22 mouse cellular contexts compared by ENCODE assay signal in the genomic region with DNA sequence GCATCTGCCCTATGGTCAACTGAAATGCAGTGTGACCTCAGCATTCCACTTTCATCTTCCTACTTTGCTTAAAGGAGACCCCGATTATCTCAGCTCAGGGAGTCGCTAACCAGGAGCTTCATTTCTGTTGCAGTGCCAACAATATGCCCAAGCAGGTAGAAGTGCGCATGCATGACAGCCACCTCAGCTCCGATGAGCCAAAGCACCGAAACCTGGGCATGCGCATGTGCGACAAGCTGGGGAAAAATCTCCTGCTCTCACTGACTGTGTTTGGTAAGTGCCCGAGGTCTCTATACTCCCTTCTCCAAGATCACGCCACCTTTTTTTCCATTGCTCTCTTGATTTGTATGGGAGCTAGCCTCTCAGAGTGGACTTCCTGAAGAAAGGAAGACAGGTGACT.
A peak's percentile ranks its signal among the peaks of the same experiment; 100 is the strongest.
DNase-seq lines count a peak whose midpoint lies in the region; TF ChIP-seq lines count a peak whose summit lies in the region.
"Had no signal": no experiment of that assay in that cellular context is flagged by ENCODE, and none has a peak within 500 bp of the region (broad histone marks: within the 10 kb centered on the region; RNA-seq: fewer than 3 reads in every experiment).

No protein-coding gene starts in this region.

- H3K4me2 ChIP-seq in CH12.LX (ENCODE audit: insufficient read depth, low read depth, poor library complexity, severe bottlenecking), result peak overlapping the region; percentile 37; the same call in 1 of the 2 replicates
- H3K4me2 ChIP-seq: forebrain, embryonic 13.5 days; heart, embryonic 13.5 days; hindbrain, embryonic 14.5 days had no signal

- no peak for TF ChIP-seq CTCF in CH12.LX (conservative IDR thresholded peaks at IDR 0.05 in 1 of 2, IDR thresholded peaks at IDR 0.05 in 1 of 2; ENCODE audit: low read depth in 2 of 2, low read length in 2 of 2)

- in situ Hi-C loops in CH12.LX (cut with MboI; ENCODE audit: low pct_ligation_motif_present, low pct_unique_long_range_greater_than_20kb, low sequenced_read_pairs), result loop anchor here (5.0 kb wide), 1 partner anchor 34 kb away; no protein-coding TSS in a partner anchor

- H3K9ac ChIP-seq in CH12.LX (ENCODE audit: insufficient read depth, low read depth), result peak overlapping the region; percentile 63; the same call in 1 of the 2 replicates
- H3K9ac ChIP-seq: forebrain, embryonic 13.5 days; heart, embryonic 13.5 days; hindbrain, embryonic 14.5 days had no signal

- H3K79me2 ChIP-seq in CH12.LX (replicated peaks; ENCODE audit: control insufficient read depth, extremely low read depth, insufficient read depth, poor library complexity, severe bottlenecking), result no peaks in the 10 kb centered on the region

- no peaks in the 10 kb centered on the region for H3K9me3 ChIP-seq in CH12.LX (replicated peaks; ENCODE audit: low read length)
- H3K9me3 ChIP-seq: forebrain, embryonic 10.5 days; forebrain, embryonic 13.5 days; heart, embryonic 10.5 days; heart, embryonic 13.5 days had no signal

- no peak for TF ChIP-seq EP300 in CH12.LX (IDR thresholded peaks at IDR 0.05; ENCODE audit: low read length)

- H3K27me3 ChIP-seq in CH12.LX (replicated peaks), result no peaks in the 10 kb centered on the region
- H3K27me3 ChIP-seq: forebrain, embryonic 13.5 days; heart, embryonic 13.5 days had no signal

- dilution Hi-C loops in CH12.LX (cut with MboI; ENCODE audit: extremely low pct_ligation_motif_present, extremely low pct_unique_long_range_greater_than_20kb, low sequenced_read_pairs), result no loop called here

- peak overlapping the region in 1 of 3 experiments; percentile 6 for H3K4me3 ChIP-seq in CH12.LX (replicated peaks in 1 of 3; ENCODE audit: low read depth in 2 of 3, low read length in 2 of 3, poor library complexity in 1 of 3)
- H3K4me3 ChIP-seq: forebrain, embryonic 10.5 days; forebrain, embryonic 13.5 days; heart, embryonic 10.5 days; heart, embryonic 13.5 days had no signal

- peak overlapping the region; percentile 94 for H3K27ac ChIP-seq in CH12.LX (ENCODE audit: insufficient read depth, low read depth)
- H3K27ac ChIP-seq: forebrain, embryonic 10.5 days; forebrain, embryonic 13.5 days; heart, embryonic 10.5 days; heart, embryonic 13.5 days; hindbrain, embryonic 14.5 days; hindbrain, postnatal 0 days had no signal

- no peak for TF ChIP-seq RAD21 in CH12.LX (IDR thresholded peaks at IDR 0.05; ENCODE audit: low read depth, low read length)

- H3K4me1 ChIP-seq in CH12.LX (ENCODE audit: control insufficient read depth in 1 of 2, insufficient read depth in 2 of 2), result peaks cover 45 to 85% of the 10 kb centered on the region in 2 experiments

- no peak; the same call in 1 of the 2 replicates for TF ChIP-seq POLR2A in CH12.LX (IDR thresholded peaks at IDR 0.05; ENCODE audit: low read depth, low read length)

- no peaks in the 10 kb centered on the region for H3K36me3 ChIP-seq in CH12.LX (replicated peaks in 1 of 2; ENCODE audit: control insufficient read depth in 1 of 2, insufficient read depth in 1 of 2, low read length in 1 of 2)
- H3K36me3 ChIP-seq: forebrain, embryonic 10.5 days; heart, embryonic 10.5 days; heart, embryonic 13.5 days had no signal

- DNase-seq in CH12.LX (ENCODE audit: extremely low read depth), result no peak
- DNase-seq in cerebellum, adult 18-20 months, result peak; percentile 32 to 38
- DNase-seq in cerebellum, adult 9-10 months, result peak; percentile 32
- peak; percentile 42 to 43 for DNase-seq in cerebellum, postnatal 14 days
- DNase-seq in heart, adult 9 months (ENCODE audit: low spot score in 2 of 2), result no peak
- DNase-seq in layer of hippocampus, postnatal 14 days (ENCODE audit: low spot score in 2 of 2), result no peak
- DNase-seq in heart, adult 18-20 months, result no peak
- no peak for DNase-seq in lung, adult 18-20 months
- DNase-seq: adrenal gland, adult 8-10 months; adrenal gland, postnatal 25 days; gastrocnemius, postnatal 10 days; gastrocnemius, postnatal 36 days; heart, adult 11 months; heart, postnatal 14 days; heart, postnatal 4 days; kidney, adult 2 months had no signal

TF ChIP-seq in CH12.LX, 34 proteins besides CTCF, POLR2A, EP300 and RAD21:
- TF ChIP-seq SIN3A (IDR thresholded peaks at IDR 0.05; ENCODE audit: low read length) (peak; percentile 43; the same call in 1 of the 2 replicates), TBP (conservative IDR thresholded peaks at IDR 0.05; ENCODE audit: low read depth, low read length) (no peak), ZKSCAN1 (IDR thresholded peaks at IDR 0.05; ENCODE audit: borderline replicate concordance, low read depth, low read length) (no peak), JUN (IDR thresholded peaks at IDR 0.05; ENCODE audit: insufficient read depth, low read depth, low read length) (no peak), MYC (IDR thresholded peaks at IDR 0.05; ENCODE audit: low read depth, low read length) (0 out of 2 replicates have a peak, but pooled peaks have one; percentile 26), ZMIZ1 (IDR thresholded peaks at IDR 0.05; ENCODE audit: low read depth, low read length) (no peak), SMC3 (IDR thresholded peaks at IDR 0.05; ENCODE audit: low read depth, low read length) (no peak), MXI1 (IDR thresholded peaks at IDR 0.05; ENCODE audit: low read depth, low read length) (0 out of 2 replicates have a peak, but pooled peaks have one; percentile 28), RCOR1 (conservative IDR thresholded peaks at IDR 0.05; ENCODE audit: low read depth, low read length) (no peak), TCF12 (IDR thresholded peaks at IDR 0.05; ENCODE audit: low read depth, low read length) (no peak), ZNF384 (IDR thresholded peaks at IDR 0.05; ENCODE audit: low read depth, low read length) (no peak), NELFE (IDR thresholded peaks at IDR 0.05; ENCODE audit: low read depth, low read length) (no peak), PAX5 (IDR thresholded peaks at IDR 0.05; ENCODE audit: low read length) (no peak), GABPA (IDR thresholded peaks at IDR 0.05; ENCODE audit: insufficient replicate concordance, low read depth, low read length) (no peak), JUND (conservative IDR thresholded peaks at IDR 0.05; ENCODE audit: low read depth, low read length) (no peak), UBTF (IDR thresholded peaks at IDR 0.05; ENCODE audit: low read depth, low read length) (no peak), E2F4 (IDR thresholded peaks at IDR 0.05; ENCODE audit: insufficient replicate concordance, low read depth, low read length) (no peak), MAX (IDR thresholded peaks at IDR 0.05; ENCODE audit: low read length) (0 out of 2 replicates have a peak, but pooled peaks have one; percentile 39), HCFC1 (IDR thresholded peaks at IDR 0.05; ENCODE audit: low read depth, low read length) (no peak), KAT2A (IDR thresholded peaks at IDR 0.05; ENCODE audit: insufficient replicate concordance, low read length) (no peak), NRF1 (IDR thresholded peaks at IDR 0.05; ENCODE audit: low read depth, low read length) (peak; percentile 90), ELF1 (IDR thresholded peaks at IDR 0.05; ENCODE audit: low read depth, low read length) (no peak), CHD2 (IDR thresholded peaks at IDR 0.05; ENCODE audit: low read length) (no peak), USF2 (conservative IDR thresholded peaks at IDR 0.05; ENCODE audit: low read depth, low read length) (no peak), MAZ (IDR thresholded peaks at IDR 0.05; ENCODE audit: low read depth, low read length) (no peak), CHD1 (IDR thresholded peaks at IDR 0.05; ENCODE audit: low read depth, low read length) (no peak), BHLHE40 (IDR thresholded peaks at IDR 0.05; ENCODE audit: low read depth, low read length) (no peak), ZC3H11A (IDR thresholded peaks at IDR 0.05; ENCODE audit: low read depth, low read length) (no peak), IRF4 (IDR thresholded peaks at IDR 0.05; ENCODE audit: low read depth, low read length) (0 out of 2 replicates have a peak, but pooled peaks have one; percentile 18), ETS1 (conservative IDR thresholded peaks at IDR 0.05; ENCODE audit: low read depth, low read length) (no peak), MAFK (IDR thresholded peaks at IDR 0.05; ENCODE audit: insufficient replicate concordance, low read length) (no peak), MEF2A (IDR thresholded peaks at IDR 0.05; ENCODE audit: borderline replicate concordance, low read depth, low read length) (no peak), POLR2AphosphoS2 (IDR thresholded peaks at IDR 0.05; ENCODE audit: low read depth, low read length) (no peak), USF1 (IDR thresholded peaks at IDR 0.05; ENCODE audit: low read depth, low read length) (no peak)

Comparison
In these comparisons a context has a peak if more than half of its experiments do, and no peak if none do; other contexts are left out.
1. DNase-seq: peak in cerebellum, adult 18-20 months (2 of 2), cerebellum, adult 9-10 months (single experiment) and cerebellum, postnatal 14 days (2 of 2); none in CH12.LX (single experiment), heart, adult 9 months (0 of 2), layer of hippocampus, postnatal 14 days (0 of 2), heart, adult 18-20 months (0 of 2) and lung, adult 18-20 months (0 of 2).